Mouse (Mus musculus) liver, embryonic 14.5 days (tissue): ENCODE measurements around the gene Lmna. TPM values are rescaled to one million over a fixed set of nuclear protein-coding genes. Genes with fewer than 3 reads are reported as not detected.

Experiments
- ATAC-seq: fragments of 200-750 bp; cut with Nextera tagmentation; 2 replicates; pipeline ENCODE4 v1.8.0; 2017; ENCODE audit warnings: moderate number of reproducible peaks, mild to moderate bottlenecking, moderate library complexity; ENCODE audit not compliant: insufficient read depth
- DNase-seq, 3 experiments: peaks; one replicate each; pipeline ENCODE4 v3.0.0-alpha.2; 2012 to 2013; ENCODE audit warnings: low read depth in 3 of 3, low spot score in 3 of 3
- H3K27ac ChIP-seq: fragments of 300-500 bp; sonication (generic); 2 replicates; pipeline ENCODE4 v1.5.1; 2014; ENCODE audit warnings: moderate library complexity, mild to moderate bottlenecking, control low read depth, inconsistent platforms
- H3K27me3 ChIP-seq: fragments of 300-500 bp; sonication (generic); 2 replicates; pipeline ENCODE4 v1.6.1; 2014; ENCODE audit warnings: mild to moderate bottlenecking, low read length, moderate library complexity; ENCODE audit not compliant: control insufficient read depth, insufficient read depth
- H3K36me3 ChIP-seq: fragments of 300-500 bp; sonication (generic); replicated peaks from 2 replicates; pipeline ENCODE4 v1.6.1; 2014; ENCODE audit warnings: low read depth; ENCODE audit not compliant: control insufficient read depth, insufficient read depth
- H3K4me1 ChIP-seq, 2 experiments: fragments of 200-500 bp in 1 of 2; fragments of 300-500 bp in 1 of 2; sonication (generic) in 1 of 2; replicated peaks; 2 replicates each; pipeline ENCODE4 v1.6.1; 2012 to 2014; ENCODE audit warnings: antibody characterized with exemption in 1 of 2, inconsistent platforms in 1 of 2, low read length in 1 of 2; ENCODE audit not compliant: control insufficient read depth in 2 of 2, insufficient read depth in 2 of 2
- H3K4me2 ChIP-seq: fragments of 300-500 bp; sonication (generic); 2 replicates; pipeline ENCODE4 v1.6.1; 2014; ENCODE audit warnings: low read depth, mild to moderate bottlenecking, control low read depth, moderate library complexity
- H3K4me3 ChIP-seq, 2 experiments: fragments of 200-500 bp in 1 of 2; fragments of 300-500 bp in 1 of 2; sonication (generic) in 1 of 2; 2 replicates each; pipeline ENCODE4 v1.5.1; 2012 to 2014; ENCODE audit warnings: low read depth in 2 of 2, low read length in 2 of 2, mild to moderate bottlenecking in 2 of 2, control low read depth in 1 of 2, inconsistent platforms in 1 of 2, moderate library complexity in 1 of 2; ENCODE audit not compliant: insufficient read depth in 1 of 2
- H3K9ac ChIP-seq: fragments of 300-500 bp; sonication (generic); replicated peaks from 2 replicates; pipeline ENCODE4 v1.6.1; 2014; ENCODE audit warnings: mild to moderate bottlenecking, control low read depth, moderate library complexity
- H3K9me3 ChIP-seq: fragments of 300-500 bp; sonication (generic); 2 replicates; pipeline ENCODE4 v1.6.1; 2016; ENCODE audit warnings: low read length, mixed read lengths; ENCODE audit not compliant: control insufficient read depth
- CTCF ChIP-seq: IDR thresholded peaks from 2 replicates; pipeline ENCODE4 v1.5.1; 2016; ENCODE audit warnings: antibody characterized with exemption, low read depth, control low read depth
- EP300 ChIP-seq: IDR thresholded peaks from 2 replicates; pipeline ENCODE4 v1.6.1; 2016; ENCODE audit warnings: antibody characterized with exemption, low read depth
- WGBS: fragments of 180-500 bp; shearing (Covaris S2); extraction: QIAGEN DNeasy Blood & Tissue Kit; methylation state at CpG from one replicate; pipeline ENCODE4 v1.1.7; 2014; ENCODE audit not compliant: insufficient replicate concordance; 5-methylcytosine and 5-hydroxymethylcytosine counted together
- polyA plus RNA-seq, 2 experiments: library from polyadenylated mRNA; depleted of rRNA in 1 of 2; stranded (reverse) in 1 of 2; unstranded in 1 of 2; fragments of >200 nt; fragmentation: Nextera tagmentation in 1 of 2; extraction: Ambion mirVana in 1 of 2; gene quantifications; 2 replicates each; pipeline versions ENCODE4 v1.2.1 to v1.2.3; 2012 to 2014

The Lmna gene
- polyA plus RNA-seq, 2 experiments: 58.7 to 115 TPM

DNA sequence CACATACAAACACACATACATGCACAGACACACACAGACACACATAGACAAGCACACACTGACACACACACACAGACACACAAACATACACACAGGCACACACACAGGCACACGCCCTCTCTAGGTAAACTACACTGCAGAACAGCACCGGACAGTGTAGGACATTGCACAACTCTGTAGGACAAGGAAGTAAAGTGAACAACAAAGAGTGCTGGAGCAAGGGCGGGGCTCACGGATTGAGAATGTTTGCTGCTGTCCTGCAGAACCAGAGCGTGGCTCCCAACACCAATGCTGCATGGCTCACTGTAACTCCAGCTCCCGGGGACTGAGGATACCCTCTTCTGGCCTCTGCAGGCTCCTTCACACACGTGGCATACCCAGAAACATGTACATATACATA, 66.9 kb downstream of the Lmna start:
- Histone ChIP-seq H3K27ac (no peak overlapping the region), H3K9me3 (no peaks in the 10 kb centered on the region), H3K4me2 (no peak overlapping the region), H3K4me3 (no peak overlapping the region), H3K9ac (no peak overlapping the region), H3K27me3 (peaks cover 7% of the 10 kb centered on the region), H3K4me1 (peaks cover 2 to 15% of the 10 kb centered on the region in 2 experiments; a peak in 3 of 4 replicates), H3K36me3 (no peaks in the 10 kb centered on the region)
- ATAC-seq (peak; percentile 48; the same call in 1 of the 2 replicates), DNase-seq (no peak)
- TF ChIP-seq CTCF: no peak
- no peak for TF ChIP-seq EP300
- 29% methylated on average over 7 of the region's 7 CpGs for WGBS

DNA sequence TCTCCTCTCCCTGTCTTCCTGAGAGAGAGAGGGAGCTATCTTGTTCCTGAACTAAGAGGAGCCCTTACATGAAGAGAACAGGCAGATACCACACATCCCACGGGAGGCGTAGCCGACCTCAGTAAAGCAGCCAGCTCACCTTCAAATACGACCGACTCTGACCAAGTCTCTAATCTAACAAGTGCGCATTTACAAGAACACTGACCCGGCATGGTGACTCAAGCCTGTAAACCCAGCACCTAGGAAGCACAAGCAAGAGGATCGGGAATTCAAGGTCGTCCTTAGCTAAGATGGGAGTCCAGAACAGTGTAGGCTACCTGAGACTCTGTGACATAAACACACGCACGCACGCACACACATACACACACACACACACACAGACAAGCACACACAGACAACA, 67.3 kb downstream of the Lmna start:
- WGBS: 63% methylated on average over 12 of the region's 12 CpGs
- no peak for TF ChIP-seq CTCF
- TF ChIP-seq EP300: no peak
- Histone ChIP-seq H3K27ac (no peak overlapping the region), H3K4me3 (no peak overlapping the region), H3K9ac (no peak overlapping the region), H3K4me2 (no peak overlapping the region), H3K27me3 (peaks cover 7% of the 10 kb centered on the region), H3K9me3 (no peaks in the 10 kb centered on the region), H3K36me3 (no peaks in the 10 kb centered on the region), H3K4me1 (peaks cover 2 to 15% of the 10 kb centered on the region in 2 experiments; a peak in 3 of 4 replicates)
- DNase-seq (no peak), ATAC-seq (no peak)

DNA sequence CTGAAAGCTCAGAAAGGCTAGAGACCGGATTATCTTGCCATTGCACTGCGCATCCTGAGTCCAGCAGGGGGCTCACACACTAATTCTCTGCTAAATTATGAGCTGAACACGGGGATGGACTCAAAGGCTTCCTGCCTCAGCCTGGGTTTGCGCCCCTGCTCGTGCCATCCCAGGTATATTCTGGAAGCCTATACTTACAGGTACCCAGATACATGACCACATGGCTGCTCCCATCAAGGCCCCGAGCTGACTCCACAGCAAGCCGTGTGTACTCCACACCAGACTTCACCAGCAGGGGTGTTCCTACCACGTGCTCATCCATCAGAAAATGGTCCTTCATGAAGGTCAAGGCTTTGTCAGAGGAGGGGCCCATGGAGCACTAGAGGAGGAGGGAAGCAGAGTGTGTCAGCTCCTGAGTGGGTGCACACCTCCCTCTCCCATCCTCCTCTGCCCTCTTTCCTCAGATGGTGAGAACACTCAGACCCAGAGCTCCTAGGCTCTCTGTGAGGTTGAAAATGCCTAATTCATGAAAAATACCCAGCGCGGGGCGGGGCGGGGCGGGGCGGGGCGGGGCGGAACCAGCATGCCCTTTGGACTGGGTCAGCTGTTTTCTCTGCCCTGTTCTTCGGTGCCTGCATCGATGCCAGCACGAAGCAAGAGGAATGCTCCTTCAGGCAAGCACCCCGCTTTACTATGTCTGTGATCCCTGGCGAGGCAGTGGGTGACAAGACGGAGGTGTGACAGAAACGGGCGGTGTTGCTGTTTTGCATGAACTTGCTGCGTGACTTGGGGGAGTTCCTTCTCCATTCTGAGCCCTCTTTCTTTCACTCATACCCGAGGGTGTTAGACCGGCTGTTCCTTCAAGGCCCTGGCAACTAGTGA, 69.0 kb downstream of the Lmna start:
- Histone ChIP-seq H3K4me2 (peak overlapping the region; percentile 44), H3K36me3 (no peaks in the 10 kb centered on the region), H3K27me3 (peaks cover 7% of the 10 kb centered on the region), H3K9me3 (no peaks in the 10 kb centered on the region), H3K4me1 (peaks cover 2 to 13% of the 10 kb centered on the region in 2 experiments; a peak in 3 of 4 replicates), H3K4me3 (no peak overlapping the region), H3K27ac (no peak overlapping the region), H3K9ac (no peak overlapping the region)
- DNase-seq: no peak
- WGBS: 12% methylated on average over 27 of the region's 27 CpGs
- peak; percentile 60 for TF ChIP-seq CTCF
- no peak for TF ChIP-seq EP300
- ATAC-seq: peak; percentile 16; the same call in 1 of the 2 replicates

GRCm38 (mm10) chr3:88439582-88439981, 70.2 kb downstream of the Lmna start:
- DNase-seq (no peak), ATAC-seq (no peak)
- no peak overlapping the region for H3K4me2 ChIP-seq
- H3K27me3 ChIP-seq: peaks cover 7% of the 10 kb centered on the region
- 54% methylated on average over 4 of the region's 4 CpGs for WGBS
- no peaks in the 10 kb centered on the region for H3K36me3 ChIP-seq
- H3K27ac ChIP-seq: no peak overlapping the region
- peaks cover 2 to 13% of the 10 kb centered on the region in 2 experiments; a peak in 3 of 4 replicates for H3K4me1 ChIP-seq
- no peak overlapping the region for H3K9ac ChIP-seq
- no peak overlapping the region for H3K4me3 ChIP-seq
- TF ChIP-seq EP300 (no peak), CTCF (no peak)
- H3K9me3 ChIP-seq: no peaks in the 10 kb centered on the region

DNA sequence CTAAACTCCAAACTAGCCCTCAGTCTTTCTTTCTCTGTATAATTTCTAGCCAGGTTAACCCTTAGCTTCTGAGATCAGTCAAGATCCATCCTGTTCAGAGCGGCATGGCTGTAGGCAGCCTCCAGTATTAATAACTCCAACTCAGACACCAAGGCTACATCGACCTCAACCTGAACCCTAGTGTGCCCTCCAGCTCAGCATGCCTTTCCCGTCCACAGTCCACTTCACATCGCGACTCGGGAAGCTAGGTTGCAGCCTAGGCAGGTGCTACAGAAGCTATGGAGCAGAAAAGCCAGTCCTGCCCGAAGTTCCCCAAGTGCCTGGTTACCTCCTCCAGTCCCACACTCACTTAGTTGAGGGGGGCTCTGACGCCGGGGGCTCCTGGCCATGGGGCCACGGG, 72.3 kb downstream of the Lmna start:
- H3K27me3 ChIP-seq: peaks cover 7% of the 10 kb centered on the region
- DNase-seq (no peak), ATAC-seq (no peak)
- H3K4me1 ChIP-seq: peaks cover 2 to 7% of the 10 kb centered on the region in 2 experiments; a peak in 3 of 4 replicates
- H3K9ac ChIP-seq: no peak overlapping the region
- no peak overlapping the region for H3K27ac ChIP-seq
- no peaks in the 10 kb centered on the region for H3K36me3 ChIP-seq
- WGBS: 63% methylated on average over 10 of the region's 10 CpGs
- H3K4me3 ChIP-seq: no peak overlapping the region
- TF ChIP-seq EP300: no peak
- TF ChIP-seq CTCF: no peak
- H3K9me3 ChIP-seq: no peaks in the 10 kb centered on the region
- H3K4me2 ChIP-seq: no peak overlapping the region
